Mouse (Mus musculus) T-helper 17 cell (primary cell): ENCODE measurements around the gene Lpo.

Experiments used
- in situ Hi-C, 2 experiments: fragments of 300-600 bp; cut with MboI, MseI; formaldehyde crosslinking; loops; 1 replicate in 1 of 2; 2 replicates in 1 of 2; pipeline ENCODE4 v1.15.1; 2025; ENCODE audit warnings: high pct_unique_total_duplicates in 2 of 2

Lpo gene

DNA sequence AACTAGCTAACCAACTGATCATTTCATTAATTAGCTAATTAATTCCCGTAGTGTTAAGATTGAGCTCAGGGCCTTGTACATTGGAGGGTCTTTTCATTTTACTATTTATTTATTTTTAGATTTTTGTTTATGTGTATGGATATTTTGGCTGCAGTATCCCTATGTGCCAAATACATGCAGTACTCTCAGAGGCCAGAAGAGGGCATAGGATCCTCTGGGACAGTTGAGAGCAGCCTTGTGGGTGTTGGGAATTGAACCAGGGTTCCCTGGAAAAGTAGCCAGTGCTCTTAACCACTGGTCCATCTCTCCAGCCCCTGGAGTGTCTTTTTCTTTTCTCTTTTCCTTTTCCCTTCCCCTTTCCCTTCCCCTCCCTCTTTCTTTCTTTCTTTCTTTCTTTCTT is 22.6 kb downstream of the Lpo start:
- in situ Hi-C loops = no loop called here

DNA sequence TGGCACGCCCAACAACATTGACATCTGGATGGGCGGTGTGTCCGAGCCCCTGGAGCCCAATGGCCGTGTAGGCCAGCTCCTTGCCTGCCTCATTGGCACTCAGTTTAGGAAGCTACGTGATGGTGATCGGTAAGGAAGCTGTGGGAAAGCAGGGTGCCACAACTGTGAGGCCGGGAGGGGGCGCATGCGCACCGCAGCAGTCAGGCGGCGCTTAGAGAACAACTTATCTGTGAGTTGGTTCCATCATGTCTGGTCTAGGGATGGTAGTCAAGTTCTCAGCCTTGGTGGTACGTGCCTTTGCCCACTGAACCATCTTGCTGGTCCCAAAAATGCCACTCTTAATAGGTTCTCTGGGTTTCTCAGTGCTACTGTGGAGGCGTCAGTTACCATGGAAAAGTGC is 25.5 kb downstream of the Lpo start:
- in situ Hi-C loops = no loop called here

DNA sequence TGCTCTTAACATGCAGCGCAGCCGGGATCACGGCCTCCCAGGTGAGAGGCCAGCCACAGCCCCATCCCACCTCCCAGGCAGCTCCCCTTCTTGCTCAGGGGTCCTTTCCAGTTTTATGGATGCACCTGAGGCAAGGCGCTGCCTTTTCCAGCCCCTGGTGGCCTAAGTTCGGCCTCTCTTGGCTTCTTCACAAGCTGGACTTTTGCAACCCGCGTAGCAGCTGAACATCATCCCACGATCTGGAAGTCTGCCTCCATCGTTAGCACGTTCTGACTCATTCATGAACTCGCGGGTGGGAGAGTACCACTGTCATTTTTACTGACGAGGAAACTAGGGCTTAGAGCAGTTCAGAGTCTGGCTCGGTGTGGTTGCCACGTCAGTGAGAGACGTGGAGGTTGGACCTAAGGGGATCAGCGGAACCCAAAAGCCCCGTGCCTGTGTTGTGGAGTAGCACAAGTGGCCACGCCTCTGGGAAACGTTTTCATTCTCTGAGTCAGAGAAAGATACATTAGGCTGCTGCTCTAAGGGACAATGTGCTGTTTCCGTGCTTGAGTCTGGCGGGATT is 26.3 kb downstream of the Lpo start:
- in situ Hi-C loops = no loop called here

DNA sequence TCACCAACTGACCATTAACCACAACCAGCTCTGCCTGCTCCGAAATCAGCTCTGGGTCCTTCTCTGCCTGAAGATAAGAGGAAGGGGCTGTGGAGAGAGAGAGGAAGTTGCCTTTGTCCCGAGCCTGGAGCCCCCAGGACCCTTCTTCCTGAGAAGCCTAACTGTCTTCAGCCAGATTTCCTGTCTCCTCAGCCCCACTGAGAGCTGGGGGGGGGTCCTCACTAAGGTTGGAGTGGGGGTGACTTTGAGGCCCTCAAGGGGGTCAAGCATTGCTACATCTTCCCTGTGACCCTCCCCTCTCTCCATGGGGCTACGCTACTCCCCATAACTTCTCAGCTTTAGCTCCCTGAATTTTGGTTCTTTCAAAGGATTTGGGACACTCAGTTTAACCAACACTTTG is 34.6 kb downstream of the Lpo start, which contains the start of gene Mpo:
Gene Mpo (plus strand): TSS at position 122 of the 400 bp plus-strand sequence.
- in situ Hi-C loops = no loop called here

DNA sequence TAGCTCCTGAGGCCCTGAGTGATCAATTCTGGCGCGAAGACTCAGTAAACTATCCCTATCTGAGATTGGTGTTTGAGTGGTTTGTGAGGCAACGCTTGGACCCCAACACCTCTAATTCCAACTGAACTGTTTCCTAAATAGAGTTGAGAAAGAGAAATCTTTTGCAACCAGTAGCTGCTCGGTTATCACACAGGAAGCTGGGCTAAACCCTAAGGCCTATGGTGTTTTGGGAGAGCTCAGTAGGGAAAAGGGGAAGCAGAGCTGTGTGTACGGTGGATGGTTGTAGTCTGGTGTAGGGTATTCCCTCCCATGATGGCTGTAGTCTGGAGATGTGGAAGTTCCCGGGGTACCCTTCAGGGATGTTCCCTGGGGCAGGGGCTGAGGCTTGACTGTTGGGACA is 38.0 kb downstream of the Lpo start:
- in situ Hi-C loops = no loop called here

DNA sequence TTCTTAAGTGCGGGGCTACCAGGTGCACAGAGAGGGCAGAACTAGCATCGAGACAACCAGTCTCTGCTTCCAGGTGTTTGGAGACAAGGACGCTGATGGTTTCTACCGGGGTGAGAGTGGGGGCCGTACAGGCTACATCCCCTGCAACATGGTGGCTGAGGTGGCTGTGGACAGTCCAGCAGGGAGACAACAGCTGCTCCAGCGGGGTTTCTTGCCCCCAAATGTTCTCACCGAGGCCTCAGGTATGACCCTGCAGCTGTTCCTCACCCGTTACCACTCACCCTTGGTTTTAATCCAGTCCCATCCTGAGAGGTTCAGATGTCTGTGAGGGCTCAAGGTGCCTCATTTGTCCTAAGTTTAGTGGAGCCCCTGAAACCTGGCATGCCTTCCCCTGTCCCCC is 48.0 kb downstream of the Lpo start:
- in situ Hi-C loops = no loop called here

DNA sequence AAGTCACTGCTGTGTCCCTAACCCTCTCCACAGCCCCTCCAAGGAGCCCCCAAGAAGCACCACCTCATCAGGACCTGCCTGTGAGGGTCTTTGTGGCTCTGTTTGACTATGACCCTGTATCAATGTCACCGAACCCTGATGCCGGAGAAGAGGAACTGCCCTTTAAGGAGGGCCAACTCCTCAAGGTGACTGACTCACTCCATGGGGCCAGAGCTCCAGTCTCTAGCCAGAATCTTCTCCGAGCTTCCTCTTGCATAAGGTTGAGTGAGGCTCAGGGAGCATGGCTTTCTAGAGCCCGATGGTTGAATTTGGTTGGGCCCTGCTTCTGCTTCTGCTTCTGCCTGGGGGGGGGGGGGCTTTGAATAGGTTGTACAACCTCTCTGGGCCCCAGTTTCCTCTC is 48.7 kb downstream of the Lpo start:
- in situ Hi-C loops = no loop called here

DNA sequence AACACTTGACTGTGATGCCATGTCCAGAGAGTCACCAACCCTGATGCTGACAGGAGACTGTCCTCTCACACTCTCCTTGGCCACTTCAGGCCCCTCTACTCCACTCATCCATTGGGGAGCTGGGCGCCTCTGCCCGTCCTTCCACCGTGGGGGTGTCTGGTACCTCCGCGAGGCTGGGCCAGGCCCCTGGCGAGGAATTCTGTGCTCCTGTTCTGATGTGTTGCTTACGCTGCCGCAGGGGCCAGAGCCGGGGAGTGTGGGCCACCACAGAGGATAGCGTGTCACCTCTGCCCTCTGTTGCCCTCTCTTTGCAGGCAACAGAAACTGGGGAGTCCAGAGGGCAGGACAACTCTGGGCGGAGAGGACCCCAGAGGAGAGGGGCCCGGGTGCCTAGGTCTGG is 49.2 kb downstream of the Lpo start:
- in situ Hi-C loops = no loop called here

DNA sequence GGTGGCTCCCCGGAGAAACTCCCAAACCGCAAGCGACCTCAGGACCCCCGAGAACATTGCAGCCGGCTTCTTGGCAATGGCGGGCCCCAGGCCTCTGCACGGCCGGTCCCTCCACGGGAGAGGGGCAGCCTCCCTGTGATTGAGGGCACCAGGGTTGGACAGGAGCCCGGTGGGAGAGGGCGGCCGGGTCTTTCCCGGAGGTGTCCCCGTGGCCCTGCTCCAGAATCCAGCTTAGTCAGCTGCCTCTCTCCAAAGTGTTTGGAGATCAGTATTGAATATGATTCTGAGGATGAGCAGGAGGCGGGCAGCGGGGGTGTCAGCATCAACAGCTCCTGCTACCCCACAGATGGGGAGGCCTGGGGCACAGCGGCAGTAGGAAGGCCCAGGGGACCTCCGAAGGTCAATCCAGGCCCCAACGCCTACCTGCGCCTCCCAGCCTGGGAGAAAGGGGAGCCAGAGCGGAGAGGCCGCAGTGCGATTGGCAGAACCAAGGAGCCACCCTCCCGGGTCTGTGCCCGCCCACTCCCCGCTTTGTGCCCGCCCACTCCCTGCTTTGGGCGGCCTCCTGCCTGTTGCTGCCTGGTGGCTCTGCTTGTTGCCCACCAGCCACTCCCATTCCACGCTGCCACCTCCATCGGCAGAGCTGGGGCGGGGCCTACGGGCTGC is 49.9 kb downstream of the Lpo start:
- in situ Hi-C loops = no loop called here

DNA sequence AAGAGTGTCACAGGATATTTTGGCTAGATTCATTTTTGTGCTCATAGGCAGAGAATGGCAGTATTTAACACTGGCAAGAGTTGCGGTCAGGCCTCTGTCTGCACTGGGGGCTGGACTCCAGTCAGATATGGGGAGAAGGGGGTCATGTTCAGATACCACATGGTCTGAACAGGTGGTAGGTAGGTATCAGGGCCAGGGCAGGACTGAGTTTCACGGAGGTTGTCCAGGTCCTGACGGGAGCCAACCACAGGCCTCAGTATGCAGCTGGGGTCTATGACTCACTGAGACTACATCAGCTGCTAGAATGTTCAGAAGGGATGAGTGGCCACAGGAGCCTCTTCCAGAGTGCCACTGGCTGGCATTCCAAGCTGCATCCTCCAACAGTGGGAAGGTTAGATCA is 55.7 kb downstream of the Lpo start:
- in situ Hi-C loops = loop anchor here in 1 of 2 experiments (5.0 kb wide), 2 partner anchors 110 to 170 kb away; partner anchors contain the start of gene Rnf43

DNA sequence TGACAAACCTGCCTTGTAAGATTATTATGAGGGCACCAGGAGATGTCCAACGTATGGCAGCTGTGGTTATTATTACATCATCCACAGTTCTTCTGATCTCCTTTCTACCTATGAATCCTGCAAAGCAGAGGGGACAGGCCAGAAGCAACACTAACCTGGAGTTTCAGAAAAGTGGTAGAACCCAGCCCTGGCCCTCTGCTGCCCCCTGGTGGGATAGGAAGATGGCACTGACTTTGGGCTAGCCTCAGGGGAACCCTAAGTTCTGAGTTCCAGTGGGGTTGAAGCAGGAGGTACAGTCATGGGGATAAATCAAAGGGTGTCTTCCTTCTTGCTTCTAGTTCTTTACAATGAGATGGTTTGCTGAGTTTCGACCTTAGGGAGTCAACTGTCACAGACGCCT is 57.1 kb downstream of the Lpo start:
- in situ Hi-C loops = loop anchor here in 1 of 2 experiments (5.0 kb wide), 2 partner anchors 109 to 169 kb away; partner anchors contain the start of gene Rnf43

DNA sequence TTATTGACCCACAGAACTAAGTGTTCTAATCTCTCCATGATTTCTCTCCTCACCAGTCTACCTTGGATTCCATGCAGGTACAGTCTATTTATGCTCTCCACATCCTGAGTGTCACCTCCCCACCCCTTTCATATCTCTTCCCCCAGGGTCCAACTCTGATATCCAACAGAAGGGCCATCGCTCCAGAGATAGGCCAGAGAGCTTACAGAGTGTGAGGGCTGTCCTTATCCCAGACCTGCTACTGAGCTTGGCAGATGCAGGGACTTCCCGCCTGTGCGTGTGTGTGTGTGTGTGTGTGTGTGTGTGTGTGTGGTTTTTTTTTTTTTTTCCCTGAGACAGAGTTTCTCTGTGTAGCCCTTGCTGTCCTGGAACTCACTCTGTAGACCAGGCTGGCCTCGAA is 59.3 kb downstream of the Lpo start:
- in situ Hi-C loops = loop anchor here (5.0 kb wide), 2 partner anchors 41 to 106 kb away; partner anchors contain the start of gene Rnf43 (in 1 of the 2)

DNA sequence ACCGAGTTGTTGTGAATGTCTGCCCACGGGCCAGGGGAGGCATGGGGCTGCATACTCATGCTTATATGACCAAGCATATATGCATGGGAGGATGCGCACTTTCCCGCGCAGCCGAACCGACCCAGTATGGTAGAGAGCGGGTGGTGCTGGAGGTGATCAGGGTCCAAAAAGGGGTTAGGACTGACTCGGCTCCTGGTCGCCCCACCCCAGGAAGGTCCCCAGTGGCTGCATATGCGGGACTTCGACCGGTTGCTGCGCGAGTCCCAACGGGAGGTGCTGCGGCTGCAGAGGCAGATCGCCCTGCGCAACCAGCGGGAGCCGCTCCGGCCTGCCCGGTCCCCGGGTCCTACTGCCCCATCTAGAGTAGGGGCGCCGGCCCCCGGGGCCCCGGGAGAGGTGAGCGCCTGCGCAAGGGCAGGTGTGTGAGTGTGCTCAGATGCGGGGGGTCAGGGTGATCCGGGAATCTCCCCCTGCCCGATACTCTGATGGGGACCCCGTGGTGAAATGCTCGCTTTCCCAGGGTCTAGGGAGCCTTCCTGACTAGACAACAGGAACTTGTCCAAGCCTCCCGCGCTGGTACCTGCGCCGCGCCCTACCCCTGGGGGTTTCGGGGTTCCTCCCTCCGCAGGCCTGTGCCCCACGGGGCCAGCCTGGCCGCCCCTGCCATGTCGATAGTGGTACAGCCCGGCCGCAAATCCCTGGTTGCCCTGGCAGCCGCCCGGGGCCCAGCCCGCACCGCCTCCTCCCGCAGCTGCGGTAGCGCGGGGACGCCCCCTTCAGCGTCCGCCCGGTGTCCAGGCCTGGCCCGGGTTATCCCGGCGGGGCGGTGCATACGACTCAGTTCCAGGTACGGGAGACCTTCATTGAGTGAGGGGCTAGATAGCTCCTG is 63.9 kb downstream of the Lpo start:
- in situ Hi-C loops = loop anchor here in 1 of 2 experiments (5.0 kb wide), 1 partner anchor 297 kb away; no protein-coding TSS in a partner anchor

DNA sequence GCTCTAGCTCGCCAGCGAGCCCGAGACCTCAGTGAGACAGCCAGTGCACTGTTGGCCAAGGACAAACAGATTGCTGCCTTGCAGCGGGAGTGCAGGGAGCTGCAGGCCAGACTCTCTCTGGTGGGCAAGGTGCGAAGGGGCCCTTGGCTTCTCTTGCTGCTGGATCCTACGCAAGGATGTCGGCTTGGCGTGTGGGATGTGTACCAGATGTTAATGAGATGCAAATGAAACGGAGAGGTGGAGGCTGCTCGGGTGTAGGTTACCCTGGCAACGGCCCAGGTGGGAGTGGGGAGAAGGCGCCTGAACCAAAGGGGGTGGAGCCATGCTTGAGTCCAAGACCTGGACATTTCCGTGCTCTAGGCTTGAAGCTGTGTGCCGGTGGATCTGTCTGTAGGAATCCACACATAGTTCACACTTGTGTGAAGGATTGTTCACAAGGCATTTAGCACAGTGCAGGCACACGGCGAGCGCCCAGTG is 64.5 kb downstream of the Lpo start:
- in situ Hi-C loops = loop anchor here in 1 of 2 experiments (5.0 kb wide), 1 partner anchor 296 kb away; no protein-coding TSS in a partner anchor

DNA sequence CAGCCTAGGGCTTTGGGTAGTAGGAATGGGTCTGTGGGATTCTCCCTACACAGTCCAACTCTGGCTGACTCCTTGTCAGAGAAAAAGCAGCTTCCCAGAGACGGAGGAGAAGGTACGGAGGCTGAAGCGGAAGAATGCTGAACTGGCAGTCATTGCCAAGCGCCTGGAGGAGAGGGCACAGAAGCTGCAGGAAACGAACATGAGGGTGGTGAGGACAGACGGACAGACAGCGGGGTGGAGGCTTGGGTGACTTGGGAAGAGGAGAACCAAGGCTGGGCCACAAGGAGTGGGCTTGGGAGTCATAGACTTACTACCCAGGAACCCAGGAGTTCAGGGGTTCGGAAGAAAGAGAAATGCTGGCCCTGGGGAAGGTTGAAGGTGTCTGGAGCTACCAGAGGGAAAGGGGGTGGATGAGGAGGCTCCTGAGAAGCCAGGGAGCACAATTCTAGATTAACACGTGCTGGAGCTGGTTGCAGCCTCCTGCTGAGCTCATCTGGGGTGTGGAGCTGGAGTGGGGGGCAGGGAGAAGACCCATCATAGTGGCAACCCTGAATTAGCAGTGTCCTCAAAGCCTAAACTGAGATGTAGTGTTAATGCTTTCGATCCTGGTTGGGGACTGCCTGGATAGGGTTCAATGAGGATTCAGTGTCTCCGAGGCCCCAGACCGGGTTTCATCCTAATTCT is 65.2 kb downstream of the Lpo start:
- in situ Hi-C loops = loop anchor here in 1 of 2 experiments (5.0 kb wide), 1 partner anchor 296 kb away; no protein-coding TSS in a partner anchor

DNA sequence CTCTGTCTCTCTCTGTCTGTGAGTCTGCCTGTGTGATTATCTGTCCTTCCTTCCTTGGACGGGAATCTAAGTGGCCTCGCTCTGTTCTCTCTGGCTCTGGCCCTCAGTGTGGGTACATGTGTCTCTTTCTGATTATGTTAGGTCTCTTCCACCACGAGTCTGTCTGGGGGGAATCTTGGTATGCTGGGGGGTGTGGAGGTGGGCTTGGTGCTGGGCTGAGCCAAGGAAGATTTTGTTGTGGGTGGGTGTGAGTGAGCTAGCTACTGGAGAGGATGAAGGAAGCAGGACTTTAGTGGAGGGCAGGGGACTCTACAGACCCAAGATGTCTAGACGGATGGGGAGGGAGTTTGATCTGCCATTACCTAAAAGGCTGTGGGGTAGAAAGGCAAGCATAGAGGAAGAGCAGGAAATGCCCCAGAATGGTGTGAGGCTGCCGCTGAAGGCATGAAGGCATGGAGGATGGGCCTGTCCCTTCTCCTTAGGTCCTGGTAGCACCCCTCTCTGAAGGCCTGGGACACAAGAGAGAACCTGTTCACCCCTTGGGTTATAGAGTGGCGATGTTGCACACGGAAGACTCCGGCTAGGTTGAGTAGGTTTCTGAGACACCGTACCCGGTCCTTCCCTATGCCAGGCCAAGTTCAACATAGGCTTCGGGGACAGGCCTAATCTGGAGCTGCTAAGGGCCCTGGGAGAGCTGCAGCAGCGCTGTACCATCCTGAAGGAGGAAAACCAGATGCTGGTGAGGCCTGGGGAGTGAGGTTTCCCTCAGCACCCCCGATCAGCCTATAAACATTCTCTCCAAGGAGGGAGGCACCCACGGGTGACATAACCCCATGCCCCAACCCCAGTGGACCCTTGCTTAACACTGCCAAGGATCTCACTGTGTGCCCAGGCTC is 66.0 kb downstream of the Lpo start:
- in situ Hi-C loops = loop anchor here in 1 of 2 experiments (5.0 kb wide), 1 partner anchor 295 kb away; no protein-coding TSS in a partner anchor

DNA sequence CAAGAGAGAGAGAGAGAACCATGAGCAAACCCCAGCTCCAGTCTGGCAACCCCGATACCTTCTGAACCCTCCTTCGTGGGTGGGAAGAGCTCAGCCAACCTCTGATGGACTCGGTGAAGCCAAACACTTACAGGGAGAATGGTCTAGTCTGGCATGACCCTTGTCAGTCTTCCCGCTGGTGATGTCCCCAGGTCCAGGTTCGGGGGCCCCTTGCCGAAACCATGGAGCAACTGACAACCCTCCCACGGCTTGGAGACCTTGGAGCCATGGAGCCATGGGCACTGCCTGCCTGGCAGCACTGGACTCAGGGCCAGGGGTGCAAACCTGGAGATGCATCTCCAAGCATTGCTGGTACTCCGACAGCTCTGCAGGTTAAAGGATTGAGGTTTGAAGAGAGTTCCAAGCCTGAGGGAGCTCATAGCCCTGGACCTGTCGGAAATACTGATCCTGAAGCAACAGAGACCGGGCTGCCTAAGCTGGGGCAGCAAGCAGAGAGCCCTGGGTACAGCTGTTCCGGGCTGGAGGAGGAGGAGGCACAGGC is 66.8 kb downstream of the Lpo start:
- in situ Hi-C loops = loop anchor here in 1 of 2 experiments (5.0 kb wide), 1 partner anchor 294 kb away; no protein-coding TSS in a partner anchor

DNA sequence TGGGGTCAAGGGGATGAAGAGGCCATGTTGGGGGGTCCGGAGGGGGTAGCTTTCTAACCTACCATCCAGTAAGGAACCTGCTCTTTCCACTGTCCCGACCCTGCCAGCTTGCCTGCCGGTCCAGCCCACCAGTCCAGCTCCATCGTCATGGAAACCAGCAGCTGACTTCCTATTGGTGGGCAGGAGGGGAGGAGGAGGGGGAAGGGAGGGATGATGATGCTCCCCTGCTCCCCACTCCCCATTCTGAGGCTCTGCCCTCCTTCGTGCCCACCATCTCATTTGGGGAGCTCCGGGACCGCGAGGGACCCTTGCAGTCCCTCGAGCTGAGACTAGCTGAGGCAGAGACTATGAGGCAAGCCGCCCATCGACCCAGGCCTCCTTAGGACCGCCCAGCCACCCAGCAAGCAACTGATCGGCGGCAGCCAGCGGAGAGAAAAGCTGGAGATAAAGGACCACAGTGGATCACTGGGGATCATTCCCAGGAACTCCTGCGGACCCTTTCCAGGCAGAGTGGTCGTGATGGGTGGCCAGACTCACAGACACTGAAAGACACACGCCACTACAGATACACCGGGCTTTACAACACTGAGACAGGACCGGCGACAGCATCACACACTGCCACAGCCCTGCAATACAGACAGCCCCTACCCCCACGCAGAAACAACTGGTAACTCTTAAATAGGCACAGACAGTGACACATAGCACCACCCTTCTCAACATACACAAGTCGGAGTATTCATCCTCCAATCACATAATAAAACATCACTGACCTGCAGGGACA is 67.6 kb downstream of the Lpo start, which contains the start of gene Tspoap1:
Gene Tspoap1 (plus strand): TSS at position 241 of the 781 bp plus-strand sequence.
- in situ Hi-C loops = loop anchor here in 1 of 2 experiments (5.0 kb wide), 1 partner anchor 293 kb away; no protein-coding TSS in a partner anchor

DNA sequence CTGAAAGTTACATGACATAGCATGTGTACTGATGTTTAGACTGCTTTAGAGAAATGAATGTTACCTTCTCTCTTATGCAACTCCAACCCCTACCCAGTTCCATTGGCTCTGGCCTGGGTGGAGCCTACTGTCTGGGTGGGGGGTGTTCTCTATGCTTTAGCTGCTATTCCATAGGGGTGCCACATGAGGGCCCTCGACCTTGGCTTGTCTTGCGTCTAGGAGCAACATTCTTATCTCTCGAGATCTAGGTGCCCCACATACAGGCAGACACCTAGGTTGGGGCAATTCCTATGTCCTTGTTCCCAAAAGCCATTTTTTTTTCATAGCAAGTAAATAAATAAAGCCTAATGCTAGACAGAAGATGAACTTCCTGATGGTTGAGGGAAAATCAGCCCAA is 68.5 kb downstream of the Lpo start:
- in situ Hi-C loops = loop anchor here in 1 of 2 experiments (5.0 to 10.0 kb wide), 2 partner anchors 292 to 1175 kb away; no protein-coding TSS in a partner anchor
